Mouse (Mus musculus) granulocyte monocyte progenitor cell, adult 5-6 weeks (primary cell): ENCODE data around the gene Rnf220. TPM values are rescaled to one million over a fixed set of nuclear protein-coding genes. Genes with fewer than 3 reads are reported as not detected.
"Not testable (repeated sequence)": the region's sequence is repeated elsewhere in the genome, so short reads cannot be mapped to it uniquely, and the experiment has no call there.

Experiments
- ATAC-seq: replicated peaks from 2 replicates; pipeline ENCODE4 v1.8.0; 2016; ENCODE audit warnings: mild to moderate bottlenecking, moderate TSS enrichment, inconsistent platforms; ENCODE audit not compliant: poor library complexity, severe bottlenecking
- total RNA-seq, 2 experiments: library from RNA; stranded (forward) in 1 of 2; stranded (reverse) in 1 of 2; fragments of 200-712, 200-1000 nt in 1 of 2; fragments of >200 nt in 1 of 2; fragmentation: Nextera tagmentation in 1 of 2; gene quantifications; 2 replicates each; pipeline ENCODE4 v1.2.3; 2014 to 2017

Rnf220 gene
- total RNA-seq, 2 experiments from 2014 or later = 68.2 to 90.2 TPM

DNA sequence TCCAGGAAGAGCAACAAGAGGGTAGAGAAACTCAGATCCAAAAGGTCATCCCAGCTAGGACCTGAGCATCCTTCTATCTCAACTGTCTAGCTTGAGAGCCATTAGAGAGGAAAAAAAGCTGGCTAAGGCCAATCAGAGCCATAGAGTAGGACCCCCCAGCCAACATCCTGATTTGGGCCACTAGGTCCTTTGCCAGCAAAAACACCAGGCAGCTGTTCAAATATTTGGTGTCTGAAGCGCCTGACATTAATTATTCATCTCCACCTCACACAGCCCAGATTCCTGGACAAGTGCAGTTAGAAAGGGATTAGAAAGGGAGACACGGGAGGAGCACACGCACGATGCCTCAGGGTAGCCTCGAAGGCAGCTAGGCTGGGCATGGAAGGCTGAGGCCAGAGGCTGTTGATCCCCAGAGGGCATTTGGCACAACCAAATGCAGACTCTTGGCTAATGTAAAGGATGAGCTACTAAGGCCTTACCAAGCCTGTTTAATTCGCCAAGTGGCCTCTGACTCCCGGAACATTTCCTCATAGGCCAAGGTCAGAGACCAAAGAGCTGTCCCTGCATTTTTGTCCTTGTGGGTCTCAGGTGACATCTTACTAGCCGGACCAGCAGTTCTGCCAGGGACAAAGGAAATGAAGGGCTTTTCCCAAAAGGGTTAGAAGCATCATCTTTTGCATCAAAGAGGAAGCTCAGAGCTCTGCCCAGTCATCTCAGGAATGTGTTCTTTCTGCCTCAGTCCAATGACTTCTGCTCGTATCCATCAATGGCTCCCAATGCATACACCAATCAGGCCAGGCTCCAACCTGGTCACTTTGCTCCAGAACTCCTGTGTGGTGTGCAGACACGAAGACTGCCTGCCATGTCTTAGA lies 218.2 kb downstream of the Rnf220 start:
- ATAC-seq = no peak

DNA sequence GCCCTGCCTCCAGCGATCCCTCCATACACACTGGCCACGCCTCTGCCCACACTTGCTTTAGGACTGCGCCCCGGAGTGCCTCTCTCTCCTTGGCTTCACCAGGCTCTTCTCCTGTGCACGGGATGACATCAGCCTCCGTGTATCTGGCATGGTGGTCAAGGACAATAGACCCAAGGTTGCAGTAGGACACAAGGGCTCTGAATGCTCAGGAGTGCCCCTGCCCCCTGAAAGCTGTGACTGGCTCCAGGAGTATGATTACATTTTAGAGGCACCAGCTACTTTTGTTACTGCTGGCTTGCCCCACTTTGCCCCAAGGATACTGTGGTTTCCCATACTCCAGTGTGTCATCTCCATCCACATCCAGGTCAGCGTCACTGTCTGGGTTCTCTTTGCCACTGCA lies 219.2 kb downstream of the Rnf220 start:
- ATAC-seq = no peak

DNA sequence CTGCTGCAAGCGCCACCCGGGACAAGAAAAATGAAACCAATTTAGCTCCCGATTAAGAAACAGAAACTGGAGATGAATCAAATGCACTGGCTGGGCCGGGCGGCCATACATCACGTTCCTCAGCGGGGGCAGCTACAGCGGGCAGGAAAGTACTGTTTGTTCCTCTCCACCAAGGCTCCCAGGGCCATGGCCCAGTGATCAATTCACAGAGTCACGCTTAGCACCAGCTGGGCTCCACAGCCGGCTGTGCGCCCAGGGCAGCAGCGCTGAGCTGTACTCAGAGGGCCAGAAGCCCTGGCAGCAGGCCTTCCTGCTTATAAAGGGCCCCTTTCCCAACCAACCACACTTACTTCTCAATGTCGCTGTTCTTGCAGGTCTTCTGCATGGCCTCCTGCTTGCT lies 219.8 kb downstream of the Rnf220 start:
- ATAC-seq = no peak

DNA sequence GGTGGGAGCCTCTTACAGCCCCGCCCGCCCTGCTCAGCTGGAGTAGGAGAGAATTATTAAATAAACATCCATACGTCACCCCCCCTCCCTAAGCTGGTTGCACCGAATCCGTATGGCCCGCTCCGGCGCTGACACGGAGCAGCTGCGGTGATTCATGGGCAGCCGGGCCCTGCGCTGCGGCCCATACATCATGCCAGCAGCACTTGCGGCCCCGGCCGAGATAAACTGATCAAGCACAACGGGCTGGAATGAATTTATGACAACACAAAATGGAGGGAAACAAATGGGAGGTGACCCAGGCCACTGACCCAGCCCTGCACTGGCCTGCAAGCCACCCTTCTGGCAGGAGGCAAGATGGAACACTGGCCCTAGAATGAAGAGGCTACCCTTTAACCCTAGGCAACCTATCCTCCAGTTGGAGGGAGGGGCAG lies 220.6 kb downstream of the Rnf220 start:
- ATAC-seq = no peak

DNA sequence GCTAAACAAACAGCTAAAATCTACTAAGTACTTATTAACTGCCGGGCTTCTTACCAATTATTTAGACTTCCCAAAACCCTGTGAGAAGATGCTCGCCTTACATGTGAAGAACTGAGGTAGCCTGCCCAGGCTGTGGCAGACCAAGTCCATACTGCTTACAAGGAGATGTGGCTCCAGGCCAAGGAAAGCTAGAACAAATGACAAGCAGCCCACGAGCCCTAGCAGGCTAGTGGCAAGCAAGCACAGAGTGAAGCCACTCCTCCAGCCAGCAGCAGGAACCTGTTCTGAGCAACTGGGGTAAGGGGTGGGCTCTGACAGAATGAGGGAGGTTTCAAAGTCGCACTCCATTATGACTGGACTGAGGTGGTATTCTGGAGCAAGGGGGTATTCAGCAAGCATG lies 222.1 kb downstream of the Rnf220 start:
- ATAC-seq = no peak

DNA sequence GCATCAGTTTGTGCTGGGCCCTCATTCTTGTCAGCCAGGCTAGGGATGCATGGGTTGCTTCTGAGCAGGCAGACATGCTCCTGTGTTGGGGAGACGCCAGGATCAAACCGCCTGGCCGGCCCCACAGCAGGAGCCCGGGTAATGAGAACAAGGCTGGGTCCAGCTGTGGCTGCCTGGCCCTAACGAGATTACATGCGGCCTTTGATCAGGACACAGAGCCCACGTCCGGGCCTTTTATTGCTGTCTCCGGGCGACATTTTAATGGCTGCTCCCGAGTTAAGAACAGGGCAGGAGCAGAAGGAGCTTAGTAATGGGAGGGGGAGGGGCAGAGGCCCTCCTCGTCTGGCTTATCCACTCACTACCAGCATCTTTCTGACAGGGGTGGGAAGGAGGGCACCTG lies 224.4 kb downstream of the Rnf220 start:
- ATAC-seq = no peak

DNA sequence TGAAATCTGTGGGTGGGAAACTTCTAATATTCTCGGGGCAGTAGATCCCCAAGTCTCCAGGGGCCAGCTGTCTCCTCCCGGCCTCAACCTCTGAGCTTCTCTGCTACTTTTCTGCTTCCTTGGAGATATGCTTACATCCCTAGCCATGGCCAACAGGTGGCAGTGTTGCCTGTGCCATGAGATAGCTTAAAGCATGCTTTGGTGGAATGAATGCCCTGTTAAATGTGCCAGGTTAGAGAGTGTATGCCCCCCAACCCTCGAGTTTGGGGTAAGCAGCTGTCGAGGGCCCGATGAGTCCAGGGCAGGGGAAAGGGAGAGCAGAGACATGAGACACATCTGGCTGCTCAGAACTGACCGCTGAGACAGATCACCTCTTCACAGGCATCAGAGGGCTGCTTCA lies 226.6 kb downstream of the Rnf220 start:
- ATAC-seq = peak; percentile 57

DNA sequence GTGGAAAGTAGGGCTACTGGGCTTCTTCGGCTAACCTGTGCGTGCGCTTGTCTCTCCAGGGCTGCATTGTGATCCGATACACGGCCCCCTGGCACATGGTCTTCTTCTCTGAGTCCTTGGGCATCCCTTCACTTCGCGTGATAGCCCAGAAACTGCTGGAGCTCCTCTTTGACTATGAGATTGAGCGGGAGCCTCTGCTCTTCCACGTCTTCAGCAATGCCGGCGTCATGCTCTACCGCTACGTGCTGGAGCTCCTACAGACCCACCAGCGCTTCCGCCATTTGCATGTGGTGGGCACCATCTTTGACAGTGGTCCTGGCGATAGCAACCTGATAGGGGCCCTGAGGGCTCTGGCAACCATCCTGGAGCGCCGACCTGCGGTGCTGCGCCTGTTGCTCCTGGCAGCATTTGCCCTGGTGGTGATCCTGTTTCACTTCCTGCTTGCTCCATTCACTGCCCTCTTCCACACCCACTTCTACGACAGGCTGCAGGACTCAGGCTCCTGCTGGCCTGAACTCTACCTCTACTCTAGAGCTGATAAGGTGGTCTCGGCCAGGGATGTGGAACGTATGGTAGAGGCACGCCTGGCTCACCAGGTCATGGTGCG lies 228.9 kb downstream of the Rnf220 start:
- peak; percentile 67 for ATAC-seq

DNA sequence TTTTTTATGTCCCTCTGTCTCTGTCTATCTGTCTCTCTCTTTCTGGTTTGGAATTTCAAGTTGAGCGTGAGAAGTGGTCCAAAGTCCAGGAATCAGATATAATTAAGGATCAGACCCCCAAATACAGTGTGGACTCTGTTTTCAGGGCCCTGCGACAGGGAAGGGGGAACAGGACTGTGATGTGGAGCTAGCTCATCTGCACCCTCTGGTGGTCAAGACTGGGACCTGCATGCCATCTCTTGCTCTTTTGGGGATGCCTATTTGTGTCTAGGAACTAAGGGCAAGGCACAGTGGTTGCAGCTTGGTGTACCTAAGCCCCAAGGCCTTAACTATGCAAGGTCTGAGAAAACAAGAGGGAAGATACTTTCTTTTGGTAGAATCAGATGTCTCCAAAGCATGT lies 229.6 kb downstream of the Rnf220 start:
- ATAC-seq = peak; percentile 76

DNA sequence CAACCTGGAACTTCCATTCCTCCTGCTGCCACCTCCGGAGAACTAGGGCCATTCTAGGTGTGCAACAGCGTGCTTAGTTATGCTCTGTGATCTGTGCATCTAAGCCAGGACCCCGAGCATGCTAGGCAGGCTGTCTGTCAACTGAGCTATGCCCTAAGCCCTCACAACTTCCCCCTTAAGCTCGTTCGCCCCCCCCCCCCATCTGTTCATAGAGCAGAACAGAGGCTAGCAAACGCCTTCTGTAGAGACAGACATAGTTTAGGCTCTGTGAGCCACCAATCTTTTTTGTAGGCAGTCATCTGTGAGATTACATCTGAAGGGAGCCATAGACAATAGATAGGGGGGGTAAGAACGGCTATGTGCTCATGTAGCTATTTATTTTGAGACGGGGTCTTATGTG lies 233.9 kb downstream of the Rnf220 start:
- no peak for ATAC-seq

DNA sequence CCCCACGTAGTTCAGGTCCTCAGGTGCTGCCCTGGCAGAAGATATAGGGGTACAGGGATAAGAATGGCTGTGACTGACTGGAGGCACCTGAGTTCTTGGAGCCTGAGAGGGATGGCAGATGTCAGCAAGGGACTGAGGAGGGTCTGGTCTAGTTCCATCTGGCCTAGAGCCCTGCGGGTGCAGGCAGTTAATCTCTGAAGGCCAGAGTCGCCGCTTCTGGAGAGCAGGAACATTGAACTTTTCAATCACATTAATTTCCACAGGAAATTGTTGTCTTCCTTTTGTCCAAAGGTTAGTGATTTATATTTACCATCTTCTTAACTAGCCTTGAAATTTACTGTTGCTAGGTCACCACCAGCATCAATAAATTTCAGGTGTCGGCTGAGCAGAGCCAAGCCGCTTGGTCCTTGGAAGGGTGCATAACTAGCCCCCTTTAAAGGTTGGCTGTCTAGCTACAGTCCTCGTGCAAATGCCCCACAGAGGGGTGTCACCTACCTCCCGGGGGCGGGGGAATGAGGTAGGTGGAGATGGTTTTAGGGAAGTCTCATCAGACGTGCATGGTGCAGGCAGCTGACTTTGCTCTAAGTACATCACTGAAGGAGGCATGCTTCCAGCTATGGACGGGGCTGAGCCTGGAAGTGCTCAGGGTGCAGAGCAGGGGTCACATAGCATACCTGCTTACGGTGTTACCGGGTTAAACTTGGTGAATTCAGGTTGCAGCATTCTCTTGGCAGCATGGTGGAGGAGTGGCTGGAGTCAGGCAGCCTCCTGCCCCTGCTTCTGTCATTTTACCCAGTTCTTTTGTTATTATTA lies 234.5 kb downstream of the Rnf220 start:
- ATAC-seq = no peak

DNA sequence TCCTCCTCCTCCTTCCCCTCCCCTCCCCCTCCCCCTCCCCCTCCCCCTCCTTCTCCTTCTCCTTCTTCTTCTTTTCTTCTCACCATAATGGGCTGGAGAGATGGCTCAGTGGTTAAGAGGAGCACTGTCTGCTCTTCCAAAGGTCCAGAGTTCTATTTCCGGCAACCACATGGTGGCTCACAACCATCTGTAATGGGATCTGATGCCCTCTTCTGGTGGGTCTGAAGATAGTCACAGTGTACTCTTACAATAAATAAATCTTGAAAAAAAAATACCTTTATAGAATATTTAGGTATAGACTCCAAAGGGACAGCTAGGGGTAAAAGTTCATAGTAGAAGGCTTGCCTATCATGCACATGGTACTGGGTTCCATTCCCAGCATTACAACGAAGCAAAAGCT lies 235.6 kb downstream of the Rnf220 start:
- no peak for ATAC-seq

DNA sequence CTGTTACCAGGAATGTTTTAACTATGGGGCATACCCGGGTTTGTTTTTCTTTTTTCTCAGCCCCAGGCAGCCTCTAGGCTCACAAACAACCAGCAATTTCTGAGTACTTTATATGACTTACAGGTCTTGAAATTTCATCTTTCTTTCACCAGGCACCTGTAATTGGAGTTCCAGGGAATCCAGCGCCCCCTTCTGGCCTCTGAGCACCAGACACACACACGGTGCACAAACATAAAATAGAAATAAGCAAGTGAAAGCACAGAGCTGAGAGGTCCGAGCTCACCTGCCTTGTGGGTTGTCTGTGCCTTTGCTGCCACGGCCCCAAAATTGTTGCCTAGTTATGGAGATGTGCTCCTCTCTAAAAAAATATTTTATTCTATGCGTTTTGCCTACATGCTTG lies 236.9 kb downstream of the Rnf220 start:
- not testable (repeated sequence) for ATAC-seq

DNA sequence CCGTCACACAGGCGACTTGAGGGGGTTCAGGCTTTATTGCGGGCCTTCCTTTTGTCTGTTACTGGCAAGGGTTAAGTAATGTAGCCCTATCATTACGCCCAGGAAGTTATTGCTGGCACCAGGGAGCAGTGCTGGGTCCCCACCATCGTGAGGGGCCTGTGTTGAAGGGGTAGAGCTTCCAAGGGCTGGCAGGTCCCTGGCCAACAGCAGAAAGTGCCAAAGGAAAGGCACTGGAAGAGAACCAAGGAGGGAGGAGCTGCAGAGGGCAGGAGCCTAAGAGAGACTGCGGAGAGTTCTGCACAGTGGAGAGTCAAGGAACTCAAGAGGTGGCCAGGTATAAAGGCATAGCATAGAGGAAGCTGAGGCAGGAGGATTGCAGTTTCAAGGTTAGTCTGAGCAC lies 242.2 kb downstream of the Rnf220 start:
- ATAC-seq = no peak

DNA sequence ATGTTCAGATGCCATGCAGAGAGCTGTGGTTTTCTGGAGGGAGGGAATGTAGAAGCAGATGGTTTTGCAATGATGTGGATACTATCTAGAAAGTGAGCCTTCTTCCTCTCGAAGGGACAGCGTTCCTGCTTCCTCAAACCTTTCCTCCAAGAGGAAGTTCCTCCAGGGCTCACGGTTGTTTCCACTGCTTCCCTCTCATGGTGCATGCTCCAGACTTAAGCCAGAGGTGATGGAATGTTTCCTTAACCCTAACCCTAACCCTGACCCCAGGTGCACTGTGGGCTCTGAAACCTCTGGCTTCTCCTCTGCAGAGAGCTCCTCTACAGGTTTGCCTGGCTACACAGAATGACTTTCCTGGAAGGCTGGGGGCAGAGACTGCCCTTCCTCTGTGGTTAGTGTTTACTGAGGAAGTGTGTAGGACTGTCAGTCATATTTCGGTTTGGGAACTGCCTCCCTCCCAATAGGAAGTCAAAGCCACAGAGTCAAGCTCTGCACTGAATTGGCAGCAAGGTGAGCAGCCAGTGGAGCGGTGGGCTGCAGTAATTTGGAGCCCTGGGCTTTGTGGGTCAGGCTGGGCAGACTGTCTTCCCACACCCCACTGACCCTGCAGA lies 242.7 kb downstream of the Rnf220 start:
- peak; percentile 73 for ATAC-seq

DNA sequence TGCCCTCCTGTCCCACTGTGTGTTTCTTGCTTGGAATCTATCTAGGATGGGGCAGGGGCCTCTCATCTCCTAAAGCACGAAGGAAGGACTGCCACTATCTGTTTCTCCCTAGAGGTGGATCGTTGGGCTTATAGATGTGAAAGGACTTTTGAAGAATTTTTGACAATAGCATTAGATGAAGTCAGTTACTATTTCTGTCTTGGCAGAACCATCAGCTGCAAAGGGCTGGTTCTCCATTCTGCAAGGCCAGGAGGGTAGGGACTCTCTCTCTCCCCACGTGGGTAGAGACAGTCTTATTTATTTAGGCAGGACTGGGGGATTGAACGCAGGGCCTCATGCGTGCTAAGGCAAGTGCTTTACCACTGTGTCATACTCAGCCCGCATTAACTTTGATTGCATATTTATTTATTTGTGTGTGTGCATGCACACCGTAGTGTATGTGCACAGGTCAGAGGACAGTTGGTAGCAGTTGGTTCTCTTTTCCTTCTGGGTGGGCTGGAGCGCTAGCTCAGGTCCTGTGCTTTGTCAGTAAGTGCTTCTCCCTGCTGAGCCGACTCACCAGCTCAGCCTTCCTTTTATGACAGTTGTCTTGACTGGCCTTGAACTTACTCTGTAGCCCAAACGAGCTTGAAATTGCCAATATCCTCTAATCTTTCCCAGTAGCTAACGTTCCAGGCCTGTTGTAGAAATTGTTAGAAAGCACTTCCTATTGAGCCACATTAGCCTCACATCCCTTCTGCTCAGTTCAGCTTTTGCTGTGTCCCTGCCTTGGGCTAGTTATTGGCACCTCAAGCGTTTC lies 243.4 kb downstream of the Rnf220 start:
- 0 out of 2 replicates have a peak, but pooled peaks have one; percentile 5 for ATAC-seq

DNA sequence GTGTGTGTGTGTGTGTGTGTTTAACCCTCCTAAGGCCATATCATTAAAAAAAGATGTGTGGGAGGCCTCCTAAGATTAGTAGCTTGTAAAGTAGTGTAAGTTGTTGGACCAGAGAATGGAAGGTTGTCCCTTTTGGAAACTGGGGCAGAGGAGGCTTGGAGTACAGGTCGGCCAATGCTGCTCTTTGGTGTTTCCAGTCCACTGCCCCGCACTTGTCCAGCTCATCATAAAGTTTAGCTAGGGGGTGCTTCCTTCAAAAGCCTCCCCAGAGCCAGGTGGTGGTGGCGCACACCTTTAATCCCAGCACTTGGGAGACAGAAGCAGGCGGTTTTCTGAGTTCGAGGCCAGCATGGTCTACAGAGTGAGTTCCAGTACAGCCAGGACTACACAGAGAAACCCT lies 244.1 kb downstream of the Rnf220 start:
- ATAC-seq = no peak

DNA sequence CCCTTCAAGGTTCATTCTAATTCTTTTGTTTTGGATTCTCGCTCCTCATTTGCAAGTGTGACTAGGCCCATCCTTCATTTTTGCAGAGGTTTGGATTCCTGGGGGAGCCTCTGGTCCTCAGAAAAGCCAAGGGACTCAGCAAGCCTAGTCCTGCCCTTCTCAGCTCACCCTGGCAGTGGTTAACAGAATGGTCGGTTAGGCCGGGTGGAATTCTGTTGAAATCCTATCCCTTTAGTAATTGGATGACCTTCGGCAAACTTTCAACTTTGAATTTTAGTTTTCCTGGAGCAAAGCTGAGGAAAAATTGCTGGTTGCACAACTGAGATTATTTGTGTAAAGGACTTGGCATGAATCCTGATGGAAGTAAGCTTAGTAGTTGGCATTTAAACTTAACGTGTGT lies 244.5 kb downstream of the Rnf220 start:
- ATAC-seq = no peak

DNA sequence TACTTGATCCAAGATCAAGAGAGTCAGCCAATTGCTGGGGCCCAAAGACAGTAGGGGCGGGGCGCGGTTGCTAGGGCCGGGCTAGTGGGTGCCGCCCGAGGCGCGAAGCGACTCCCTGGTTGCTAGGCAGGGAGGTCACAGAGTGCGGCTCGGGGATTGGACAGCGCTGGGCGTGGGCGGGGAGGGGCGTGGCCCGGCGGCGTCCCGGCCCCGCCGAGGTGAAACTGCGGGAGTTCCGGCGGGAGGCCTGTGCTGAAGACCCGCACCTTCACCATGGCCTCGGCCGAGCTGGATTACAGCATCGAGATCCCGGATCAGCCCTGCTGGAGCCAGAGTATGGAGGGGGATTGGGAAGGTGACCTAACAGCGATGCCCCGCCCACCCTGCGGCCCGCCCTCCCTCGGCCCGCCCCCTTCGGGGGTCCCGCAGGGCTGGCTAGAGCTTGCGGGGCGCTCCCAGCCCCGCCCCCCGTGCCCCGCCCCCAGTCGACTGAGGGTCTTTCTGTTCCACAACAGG lies 245.0 kb downstream of the Rnf220 start, which contains the start of the genes Tmem53 and Armh1:
TSS of gene Tmem53 (plus strand) at position 151 of the 516 bp plus-strand sequence.
TSS of gene Armh1 (minus strand) at position 325 of the 516 bp plus-strand sequence.
- ATAC-seq = peak; percentile 82
